Mouse (Mus musculus) left cerebral cortex, postnatal 14 days (tissue): ENCODE data around the gene Gm11060. TPM values are rescaled to one million over a fixed set of nuclear protein-coding genes. Genes with fewer than 3 reads are reported as not detected.

Source experiments
- DNase-seq, 2 experiments: peaks; one replicate each; pipeline ENCODE4 v3.0.0; 2021 to 2022; ENCODE audit warnings: low spot score in 2 of 2, mixed read lengths in 1 of 2
- intact Hi-C: fragments of 180-260 bp; cut with DNase I; formaldehyde crosslinking; loops from one replicate; pipeline ENCODE4 v1.15.1; 2025
- total RNA-seq, 2 experiments: library from RNA; stranded (reverse); gene quantifications; 2 replicates each; pipeline ENCODE4 v1.2.3; 2021

The Gm11060 gene
- total RNA-seq, 2 experiments from 2014 or later = not detected

DNA sequence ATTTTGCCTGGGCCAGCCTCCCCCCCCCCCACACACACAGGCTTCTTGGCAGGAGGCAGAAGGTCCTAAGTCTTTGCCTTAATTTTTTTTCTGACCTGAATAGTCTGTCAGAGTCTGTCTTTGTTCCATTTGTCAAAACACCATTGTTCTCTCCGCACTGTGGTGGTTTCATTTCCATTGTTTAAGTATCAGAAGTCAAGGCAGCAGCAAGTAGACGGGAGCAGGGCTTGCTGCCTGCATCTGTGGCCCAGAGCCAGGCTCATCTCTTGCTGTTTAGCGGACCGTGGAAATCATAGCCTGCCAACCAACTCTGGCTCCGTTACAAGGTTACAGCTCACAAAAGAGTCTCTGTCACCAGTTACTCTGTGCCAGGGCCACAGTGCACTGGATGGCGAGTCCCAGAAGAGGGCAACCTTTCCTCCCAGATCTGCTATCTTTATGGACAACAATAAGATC lies 16.9 kb downstream of the Gm11060 start:
- intact Hi-C loops = no loop called here
- DNase-seq = peak; percentile 72 to 80

DNA sequence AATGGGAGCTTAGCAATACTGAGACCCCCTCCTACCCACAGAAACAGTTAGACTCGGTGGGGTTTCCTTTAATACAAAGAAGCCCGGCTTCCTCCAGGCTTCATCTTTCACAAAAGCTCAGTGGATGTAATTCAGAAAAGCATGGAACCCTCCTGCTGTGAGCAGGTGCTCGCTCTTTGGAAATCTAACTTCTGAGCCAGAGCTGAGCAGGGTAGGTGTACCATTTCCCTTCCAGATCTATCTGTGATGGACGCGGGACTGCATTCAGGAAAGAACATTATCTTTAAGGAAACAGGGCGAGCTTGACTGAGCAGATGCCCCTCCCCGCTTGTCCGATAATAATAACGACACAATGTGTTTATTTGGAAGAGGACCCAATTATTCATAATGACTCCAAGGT lies 22.3 kb downstream of the Gm11060 start:
- intact Hi-C loops = no loop called here
- DNase-seq = no peak

DNA sequence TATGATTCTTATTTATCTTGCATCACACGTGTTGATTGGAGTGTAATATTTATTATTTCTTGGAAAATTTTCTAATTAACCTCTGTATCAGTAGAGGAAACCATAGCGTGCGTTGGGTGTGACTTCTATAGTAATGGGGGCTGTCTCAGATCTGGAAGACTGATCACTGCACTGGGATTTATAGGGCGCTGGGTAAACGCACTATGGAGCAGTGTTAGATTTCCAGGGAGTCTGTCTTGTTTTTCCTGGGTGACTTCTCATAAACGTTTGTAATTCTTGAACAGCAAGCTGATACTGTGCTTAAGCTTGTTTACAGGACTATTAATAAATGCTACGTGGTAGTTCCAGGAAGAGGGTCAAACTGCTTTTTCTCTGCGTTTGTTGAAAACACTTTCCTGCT lies 25.9 kb downstream of the Gm11060 start:
- no peak for DNase-seq

DNA sequence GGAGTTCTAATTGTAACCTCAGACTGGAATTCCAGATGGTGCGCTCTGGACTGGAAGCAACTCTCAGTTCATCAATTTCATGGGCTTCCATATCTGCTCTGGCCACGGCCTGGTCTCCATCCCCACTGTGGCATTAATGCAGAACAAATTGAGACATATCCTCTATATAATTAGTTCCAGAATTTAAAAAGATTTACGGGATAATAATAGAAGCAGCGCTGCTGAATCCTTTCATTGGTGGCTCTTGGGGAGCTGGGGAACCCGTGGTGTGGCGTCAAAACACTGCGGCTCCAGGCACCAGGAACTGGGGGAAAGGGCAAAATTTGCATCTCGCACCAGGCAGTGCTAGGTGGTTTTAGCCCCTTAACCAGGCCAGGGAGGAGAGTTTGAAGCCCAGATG lies 30.4 kb downstream of the Gm11060 start:
- intact Hi-C loops = loop anchor here (5.0 to 10.0 kb wide), 2 partner anchors 550 to 963 kb away; no protein-coding TSS in a partner anchor
- DNase-seq = no peak

More for the DNA sequence above, 25.9 kb downstream of the Gm11060 start:
- intact Hi-C loops = no loop called here

DNA sequence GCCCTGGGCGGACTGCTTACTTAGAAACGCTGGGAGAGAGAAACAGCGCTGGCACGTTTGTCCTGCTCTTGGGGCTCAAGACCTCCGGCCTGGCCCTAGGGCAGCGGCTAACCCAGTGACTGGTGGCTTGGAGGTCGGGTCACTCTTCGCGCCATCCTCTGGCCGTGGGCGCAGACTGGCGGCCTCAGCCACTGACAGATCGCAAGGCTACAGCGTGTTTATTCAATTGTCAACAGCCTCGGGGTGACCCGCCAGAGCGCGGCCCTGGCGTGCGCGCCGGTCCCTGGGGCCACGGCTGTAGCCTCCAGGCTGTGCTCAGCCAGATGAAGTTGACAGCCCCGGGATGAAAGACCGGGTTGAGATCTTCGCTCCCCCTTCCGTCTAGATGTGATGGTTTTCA lies 31.1 kb downstream of the Gm11060 start:
- intact Hi-C loops = loop anchor here (5.0 to 10.0 kb wide), 2 partner anchors 549 to 962 kb away; no protein-coding TSS in a partner anchor
- DNase-seq = no peak

DNA sequence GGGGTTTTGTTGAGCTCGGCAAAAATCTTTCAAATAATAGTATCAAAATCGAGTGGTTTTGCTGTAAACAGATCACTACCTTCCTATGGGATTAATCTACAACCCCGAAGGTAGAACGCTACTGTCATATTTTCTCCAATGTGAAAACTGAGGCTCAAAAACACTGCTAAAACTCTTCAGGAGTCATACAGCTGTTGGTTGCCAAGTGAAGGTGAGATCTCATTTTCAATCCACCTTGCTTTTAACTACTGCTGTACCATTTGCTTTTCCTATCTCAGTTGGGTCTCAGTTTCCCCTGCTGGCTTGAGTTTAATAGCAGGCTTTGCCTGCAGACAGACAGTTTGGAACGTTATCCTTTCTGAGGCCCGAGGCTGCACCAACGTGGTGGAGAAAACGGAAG lies 31.6 kb downstream of the Gm11060 start:
- intact Hi-C loops = loop anchor here (5.0 to 10.0 kb wide), 2 partner anchors 549 to 961 kb away; no protein-coding TSS in a partner anchor
- DNase-seq = no peak

DNA sequence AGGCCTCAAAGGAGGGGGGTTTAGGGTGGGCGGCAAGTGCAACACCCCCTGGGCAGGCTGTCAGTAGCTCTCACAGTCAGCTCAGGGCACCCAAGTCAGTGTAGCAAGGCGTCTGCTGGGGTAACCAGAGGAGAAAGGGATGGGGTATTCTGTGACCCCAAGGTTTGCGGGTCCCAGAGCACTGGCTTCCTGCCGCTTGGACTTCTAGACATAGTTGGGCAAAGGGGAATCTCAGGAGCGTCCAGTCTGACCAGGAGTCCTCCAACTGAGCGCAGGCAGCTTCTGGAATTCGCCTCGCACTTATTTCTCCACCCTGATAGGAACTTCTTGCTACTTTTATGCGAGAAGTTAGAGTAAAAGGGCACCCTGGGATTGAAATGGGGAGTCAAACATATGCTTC lies 32.1 kb downstream of the Gm11060 start:
- intact Hi-C loops = loop anchor here (5.0 to 10.0 kb wide), 2 partner anchors 548 to 961 kb away; no protein-coding TSS in a partner anchor
- no peak for DNase-seq

DNA sequence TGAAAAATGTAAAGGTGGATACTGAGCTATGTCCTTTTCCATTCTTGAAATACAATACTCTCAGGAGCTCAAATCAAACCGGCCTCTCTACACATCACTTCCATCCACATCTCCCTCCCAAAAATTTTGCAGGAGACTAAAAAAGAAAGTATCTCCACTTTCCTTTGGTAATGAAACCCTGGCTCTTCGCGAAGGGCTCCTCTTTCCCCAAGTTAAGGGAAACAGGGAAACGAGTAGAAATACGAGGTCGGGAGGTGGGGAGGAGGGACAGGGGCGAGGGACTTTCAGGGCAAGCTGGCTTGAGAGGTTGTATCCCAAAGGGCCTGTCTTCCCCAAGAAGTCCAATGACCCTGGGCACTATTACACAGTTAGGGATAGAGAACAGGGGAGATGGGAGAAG lies 32.6 kb downstream of the Gm11060 start:
- DNase-seq = no peak
- intact Hi-C loops = loop anchor here (5.0 to 10.0 kb wide), 2 partner anchors 548 to 960 kb away; no protein-coding TSS in a partner anchor

DNA sequence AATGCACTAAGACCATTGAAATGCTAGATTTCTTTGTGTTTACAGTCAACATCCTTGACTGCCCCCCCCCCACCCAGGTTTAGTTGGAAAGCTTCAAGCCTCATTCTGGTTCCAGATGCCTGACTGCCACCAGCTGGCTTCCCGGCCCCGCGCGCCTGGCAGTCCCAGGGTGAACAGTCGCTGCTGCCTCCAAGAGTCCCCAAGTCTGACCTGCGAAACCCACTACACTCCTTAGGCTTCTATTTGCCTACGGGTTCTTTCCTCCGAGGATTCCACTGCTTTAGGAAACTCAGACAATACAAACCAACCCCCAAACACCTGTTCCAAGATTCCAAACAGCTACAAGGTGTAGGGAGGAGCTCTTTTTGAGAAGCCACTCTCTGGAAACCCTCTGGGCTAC lies 33.4 kb downstream of the Gm11060 start:
- no peak for DNase-seq
- intact Hi-C loops = loop anchor here (5.0 to 10.0 kb wide), 2 partner anchors 562 to 960 kb away; no protein-coding TSS in a partner anchor

DNA sequence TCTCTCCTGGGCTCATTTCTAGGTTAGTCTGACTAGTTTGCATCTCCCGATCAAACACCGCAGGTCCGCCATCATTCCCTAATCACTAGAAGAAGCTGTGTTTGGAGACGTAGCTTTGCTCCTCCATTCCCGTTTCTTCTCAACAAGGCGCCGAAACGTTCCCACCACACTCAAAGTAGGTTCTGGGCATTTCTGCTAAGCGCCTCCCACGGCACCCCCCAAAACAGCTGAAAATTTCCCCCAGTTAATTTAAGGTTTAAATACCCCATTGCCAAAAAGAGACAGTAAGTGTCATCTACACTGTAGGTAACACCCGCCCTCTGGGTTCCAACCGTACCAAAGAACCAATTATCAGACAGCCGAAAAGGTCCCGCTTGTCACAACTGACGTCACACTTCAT lies 33.8 kb downstream of the Gm11060 start:
- DNase-seq = no peak
- intact Hi-C loops = loop anchor here (5.0 to 10.0 kb wide), 2 partner anchors 562 to 959 kb away; no protein-coding TSS in a partner anchor

DNA sequence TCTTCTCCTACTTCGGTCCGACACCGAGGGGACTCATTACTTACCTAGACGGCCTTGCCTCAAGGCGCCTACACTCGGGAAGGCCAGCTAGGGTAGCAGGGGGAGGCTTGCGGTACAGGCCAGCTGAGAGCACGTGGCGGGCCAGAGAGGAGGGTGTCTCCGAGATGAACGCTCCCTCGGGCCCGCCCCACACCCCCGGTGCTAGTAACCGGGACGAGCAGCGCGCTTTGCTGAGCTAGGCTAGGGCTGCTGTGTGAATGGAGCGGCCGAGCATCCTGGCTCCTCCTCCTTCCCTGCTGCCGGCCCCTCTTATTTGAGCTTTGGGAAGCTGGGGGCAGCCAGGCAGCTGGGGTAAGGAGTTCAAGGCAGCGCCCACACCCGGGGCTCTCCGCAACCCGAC lies 34.5 kb downstream of the Gm11060 start, which contains the start of gene Wt1:
Gene Wt1, plus strand, starts transcription at position 251 of the 400 bp plus-strand sequence.
- intact Hi-C loops = loop anchor here (5.0 to 10.0 kb wide), 2 partner anchors 561 to 959 kb away; no protein-coding TSS in a partner anchor
- no peak for DNase-seq

DNA sequence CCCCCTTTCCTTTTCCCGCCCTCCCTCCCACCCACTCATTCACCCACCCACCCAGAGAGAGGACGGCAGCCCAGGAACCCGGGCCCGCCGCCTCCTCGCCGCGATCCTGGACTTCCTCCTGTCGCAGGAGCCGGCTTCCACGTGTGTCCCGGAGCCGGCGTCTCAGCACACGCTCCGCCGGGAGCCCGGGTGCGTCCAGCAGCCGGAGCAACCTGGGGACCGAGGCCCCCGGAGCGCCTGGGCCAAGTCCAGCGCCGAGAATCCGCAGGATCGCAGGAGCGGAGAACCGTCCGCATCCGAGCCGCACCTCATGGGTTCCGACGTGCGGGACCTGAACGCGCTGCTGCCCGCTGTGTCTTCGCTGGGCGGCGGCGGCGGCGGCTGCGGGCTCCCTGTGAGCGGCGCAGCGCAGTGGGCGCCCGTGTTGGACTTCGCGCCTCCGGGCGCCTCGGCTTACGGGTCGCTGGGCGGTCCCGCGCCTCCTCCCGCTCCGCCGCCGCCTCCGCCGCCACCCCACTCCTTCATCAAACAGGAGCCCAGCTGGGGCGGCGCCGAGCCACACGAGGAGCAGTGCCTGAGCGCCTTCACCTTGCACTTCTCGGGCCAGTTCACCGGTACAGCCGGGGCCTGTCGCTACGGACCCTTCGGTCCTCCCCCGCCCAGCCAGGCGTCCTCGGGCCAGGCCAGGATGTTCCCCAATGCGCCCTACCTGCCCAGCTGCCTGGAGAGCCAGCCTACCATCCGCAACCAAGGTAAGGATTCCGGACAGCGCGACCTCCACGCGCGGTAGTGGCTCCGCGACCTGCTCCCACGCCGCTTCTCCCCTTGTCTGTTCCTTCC lies 35.1 kb downstream of the Gm11060 start:
- DNase-seq = no peak
- intact Hi-C loops = loop anchor here (5.0 to 10.0 kb wide), 2 partner anchors 560 to 958 kb away; no protein-coding TSS in a partner anchor

DNA sequence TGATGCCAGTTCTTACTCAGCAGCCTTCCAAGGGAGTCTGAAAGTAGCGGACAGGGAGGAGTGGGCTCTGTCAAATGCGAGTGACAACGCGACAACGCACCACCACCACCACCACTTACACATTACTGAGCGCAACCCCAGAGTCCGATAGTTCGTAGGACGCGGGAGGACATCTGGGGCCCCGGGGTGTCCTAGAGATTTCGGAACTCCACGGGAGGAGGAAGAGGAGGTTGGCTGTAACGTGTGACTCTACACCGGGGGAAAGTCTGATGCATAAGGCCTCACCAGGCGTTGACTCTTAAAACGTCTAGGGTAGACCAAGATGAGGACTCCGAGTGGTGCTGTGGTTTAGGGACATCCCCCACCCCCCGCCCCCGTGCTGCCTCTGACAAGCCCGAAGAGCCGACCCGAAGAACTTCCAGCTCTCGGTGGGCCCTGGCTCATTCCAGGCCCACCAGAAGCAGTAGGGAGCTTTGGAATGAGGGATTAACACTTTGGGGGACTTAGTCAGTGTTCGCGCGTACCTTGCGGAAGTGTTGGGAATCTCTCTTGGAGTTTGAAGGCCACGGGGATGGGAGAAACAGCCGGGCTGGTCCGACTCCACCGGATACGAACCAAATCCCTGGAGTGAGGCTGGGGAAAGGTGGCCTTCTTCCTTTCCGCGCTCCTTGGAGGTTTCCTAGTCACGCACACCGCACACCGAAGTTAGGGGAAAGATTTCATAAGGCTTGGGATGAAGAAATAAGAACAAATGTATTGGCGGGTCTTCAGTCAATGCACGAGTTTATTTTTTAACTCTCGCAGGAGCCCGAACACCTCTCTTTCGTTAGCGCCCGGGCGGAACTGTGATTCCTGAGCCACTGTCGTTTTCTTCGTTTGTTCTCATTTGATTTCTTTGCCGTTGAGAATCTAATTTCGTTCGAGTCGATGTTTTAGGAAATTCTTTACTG lies 36.0 kb downstream of the Gm11060 start:
- intact Hi-C loops = loop anchor here (5.0 to 10.0 kb wide), 2 partner anchors 559 to 957 kb away; no protein-coding TSS in a partner anchor
- DNase-seq = no peak

DNA sequence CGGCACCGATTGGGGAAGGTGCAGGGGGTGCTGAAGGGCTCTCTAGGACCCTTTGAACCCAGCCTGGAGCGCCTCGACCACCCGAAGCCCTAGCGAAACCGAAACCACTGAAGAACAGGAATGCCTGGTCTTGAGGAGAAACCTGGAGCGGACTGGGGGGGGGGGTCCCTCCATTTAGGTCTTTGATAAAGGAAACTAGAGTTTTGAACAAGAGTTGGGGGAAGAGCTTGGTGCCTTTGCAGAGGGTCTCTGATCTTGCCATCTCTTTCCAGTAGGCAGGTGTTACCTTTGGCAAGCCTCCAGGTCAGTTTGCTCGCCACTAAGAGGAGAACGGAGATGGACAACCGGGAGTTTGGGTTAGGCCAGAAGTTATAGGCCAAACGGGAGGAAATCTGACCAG lies 36.7 kb downstream of the Gm11060 start:
- DNase-seq = no peak
- intact Hi-C loops = loop anchor here (5.0 to 10.0 kb wide), 2 partner anchors 559 to 956 kb away; no protein-coding TSS in a partner anchor

DNA sequence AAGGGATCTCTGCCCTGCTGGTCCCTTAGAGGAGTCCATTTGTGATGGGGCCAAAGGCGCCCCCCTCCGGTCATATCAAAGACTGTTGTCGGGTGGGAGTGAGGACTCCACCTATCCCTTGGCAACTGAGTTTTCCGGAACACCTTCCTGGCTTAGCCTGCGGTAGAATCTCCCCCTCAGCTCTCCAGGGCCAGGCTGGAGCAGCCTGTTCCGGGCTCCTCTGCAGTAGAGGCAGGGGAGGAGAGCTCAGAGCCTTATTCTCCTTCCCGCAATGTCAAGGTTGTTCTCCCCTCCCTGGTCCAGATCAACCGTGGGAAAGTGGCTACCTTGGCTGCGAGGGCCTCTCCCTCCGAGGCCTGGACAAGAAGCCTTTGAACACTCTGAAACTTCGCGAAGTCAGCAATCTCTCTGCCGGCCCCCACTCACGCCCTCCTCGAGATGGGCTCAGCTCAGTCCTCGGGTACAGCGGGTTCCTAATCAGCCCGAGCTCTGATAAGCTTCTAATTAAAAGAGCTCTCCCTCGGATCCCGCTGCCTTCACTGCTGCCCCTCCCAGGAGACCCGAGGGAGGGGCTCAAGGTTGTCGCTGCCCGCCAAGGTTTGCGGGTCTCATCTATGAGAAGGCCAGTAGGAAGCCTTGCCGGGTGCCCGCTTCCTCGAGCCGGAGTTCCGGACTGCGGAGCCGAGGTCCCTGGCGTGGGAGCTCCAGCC lies 38.7 kb downstream of the Gm11060 start:
- intact Hi-C loops = no loop called here
- no peak for DNase-seq

DNA sequence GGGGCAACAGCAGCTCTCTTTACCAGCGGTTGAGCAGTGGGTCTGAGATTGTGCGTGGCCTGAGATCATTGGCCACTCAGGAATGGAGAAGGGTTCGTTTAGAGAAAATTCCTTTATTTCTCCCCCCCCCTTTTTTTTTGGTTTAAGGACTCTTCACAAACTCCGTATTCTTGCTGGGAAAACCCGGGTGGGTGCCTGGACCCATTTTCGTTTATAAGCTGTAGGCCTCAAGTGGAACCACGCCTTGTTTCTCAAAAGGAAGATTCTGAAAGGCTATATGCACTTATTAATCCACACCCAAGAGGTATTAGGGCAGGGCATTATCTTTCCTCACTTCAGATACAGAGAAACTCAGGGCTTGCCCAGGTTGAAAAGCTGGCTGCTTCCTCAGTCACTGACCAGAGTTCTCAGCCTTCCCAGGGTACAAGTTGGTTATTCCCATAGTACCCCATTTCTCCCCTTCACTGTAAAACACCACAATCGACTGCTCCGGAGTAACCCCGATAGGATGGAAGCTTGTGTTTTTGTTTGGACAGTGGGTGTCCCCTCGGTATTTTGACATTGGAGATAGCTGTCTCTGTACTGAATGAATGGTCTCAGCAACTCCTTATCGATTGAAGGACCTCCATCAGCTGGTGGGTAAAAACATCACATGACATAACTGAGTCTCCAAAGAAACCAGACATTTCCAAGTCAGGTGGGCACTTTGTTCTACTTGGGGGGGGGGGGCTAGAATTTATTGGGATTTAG lies 39.4 kb downstream of the Gm11060 start:
- no peak for DNase-seq
- intact Hi-C loops = no loop called here

DNA sequence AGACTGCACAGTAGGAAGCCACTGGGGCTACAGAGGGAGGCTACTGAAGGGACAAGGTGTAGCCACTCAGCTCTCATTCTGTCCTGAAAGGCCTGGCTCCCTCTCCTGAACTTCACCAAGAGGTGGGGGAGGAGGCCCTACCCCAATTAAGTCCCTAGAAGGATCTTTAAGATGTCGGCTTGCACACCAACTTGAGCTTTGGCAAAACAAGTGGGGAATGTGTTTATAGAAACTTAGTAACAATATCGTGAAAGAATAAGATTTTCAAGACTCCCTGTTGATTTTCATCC lies 39.9 kb downstream of the Gm11060 start:
- DNase-seq = no peak
- intact Hi-C loops = no loop called here

DNA sequence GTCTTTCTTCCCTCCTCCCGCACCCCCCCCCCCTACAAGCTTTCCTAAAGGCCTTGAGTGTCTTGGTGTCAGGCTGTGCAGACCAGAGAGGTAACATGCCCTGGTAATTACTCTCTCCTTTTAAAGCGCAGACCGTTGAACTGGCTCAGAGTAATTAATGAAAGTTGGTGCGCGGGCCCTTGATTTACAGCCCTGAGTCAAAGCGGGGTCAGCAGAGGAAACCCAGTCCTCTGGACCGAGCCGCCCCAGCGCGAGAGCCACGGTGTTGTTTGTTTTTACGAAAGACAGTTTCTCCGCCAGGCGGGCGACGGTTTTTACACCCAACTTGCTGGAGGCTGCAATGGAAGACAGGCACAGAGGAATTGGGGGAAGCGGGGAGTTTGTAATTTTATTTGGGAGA lies 40.5 kb downstream of the Gm11060 start:
- intact Hi-C loops = no loop called here
- no peak for DNase-seq
